ENCODE assay signal across 22 mouse cellular contexts in the genomic region with DNA sequence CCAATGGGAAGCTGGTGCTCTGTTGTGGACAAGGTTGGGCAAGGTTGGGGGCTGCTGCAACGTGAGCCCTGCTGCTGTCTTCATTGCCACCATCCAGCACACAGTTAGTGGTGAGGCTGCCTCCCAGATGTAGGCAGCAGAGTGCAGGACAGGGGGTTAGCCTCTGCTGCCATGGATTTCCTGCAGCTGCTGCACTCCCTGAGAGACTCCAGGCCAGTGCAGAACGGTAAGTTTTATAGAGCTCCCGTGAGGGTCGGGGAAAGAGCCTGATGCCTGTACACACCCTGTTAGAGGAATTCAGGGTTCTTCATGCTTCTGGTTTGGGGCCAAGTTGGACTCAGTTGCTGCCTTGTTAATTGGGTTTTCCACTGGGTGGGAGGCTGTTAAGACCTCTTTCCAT. TPM values are rescaled to one million over a fixed set of nuclear protein-coding genes. Genes with fewer than 3 reads are reported as not detected.
DNase-seq lines count a peak whose midpoint lies in the region; ATAC-seq lines count a peak whose summit lies in the region.
"Had no signal": no experiment of that assay in that cellular context is flagged by ENCODE, and none has a peak within 500 bp of the region (broad histone marks: within the 10 kb centered on the region; RNA-seq: fewer than 3 reads in every experiment).

No protein-coding gene starts in this region.

- H3K27me3 ChIP-seq in embryonic facial prominence, embryonic 13.5 days, result peaks cover 2% of the 10 kb centered on the region; the same call in 1 of the 2 replicates
- no peaks in the 10 kb centered on the region for H3K27me3 ChIP-seq in embryonic facial prominence, embryonic 10.5 days (replicated peaks; ENCODE audit: low read depth, poor library complexity, severe bottlenecking)
- H3K27me3 ChIP-seq in kidney, embryonic 16.5 days (ENCODE audit: insufficient read depth, low read length), result no peaks in the 10 kb centered on the region
- no peaks in the 10 kb centered on the region for H3K27me3 ChIP-seq in limb, embryonic 13.5 days
- H3K27me3 ChIP-seq in hindbrain, embryonic 12.5 days, result no peaks in the 10 kb centered on the region
- no peaks in the 10 kb centered on the region for H3K27me3 ChIP-seq in forebrain, embryonic 13.5 days
- H3K27me3 ChIP-seq: forebrain, embryonic 12.5 days; heart, embryonic 15.5 days had no signal

- 0 out of 2 replicates have a peak overlapping the region, but pooled peaks have one; percentile 7 for H3K27ac ChIP-seq in embryonic facial prominence, embryonic 13.5 days
- H3K27ac ChIP-seq in embryonic facial prominence, embryonic 10.5 days (replicated peaks), result no peak overlapping the region
- no peak overlapping the region for H3K27ac ChIP-seq in kidney, embryonic 16.5 days (ENCODE audit: low read length)
- H3K27ac ChIP-seq in limb, embryonic 13.5 days, result no peak overlapping the region; the same call in 1 of the 2 replicates
- no peak overlapping the region for H3K27ac ChIP-seq in hindbrain, embryonic 12.5 days
- no peak overlapping the region for H3K27ac ChIP-seq in forebrain, embryonic 13.5 days
- H3K27ac ChIP-seq: forebrain, embryonic 12.5 days; heart, adult 2 months; heart, embryonic 15.5 days had no signal

- no peak overlapping the region for H3K4me2 ChIP-seq in embryonic facial prominence, embryonic 13.5 days
- no peak overlapping the region for H3K4me2 ChIP-seq in kidney, embryonic 16.5 days (replicated peaks; ENCODE audit: low read depth, low read length)
- no peak overlapping the region for H3K4me2 ChIP-seq in limb, embryonic 13.5 days (replicated peaks)
- H3K4me2 ChIP-seq in hindbrain, embryonic 12.5 days (replicated peaks), result no peak overlapping the region
- no peak overlapping the region for H3K4me2 ChIP-seq in forebrain, embryonic 13.5 days
- H3K4me2 ChIP-seq: forebrain, embryonic 12.5 days; heart, embryonic 11.5 days; heart, embryonic 15.5 days had no signal

- ATAC-seq in embryonic facial prominence, embryonic 13.5 days (ENCODE audit: insufficient number of reproducible peaks, insufficient read depth, low FRiP score, low TSS enrichment, low read depth), result no peak
- ATAC-seq in kidney, embryonic 16.5 days (ENCODE audit: low FRiP score, low TSS enrichment), result 0 out of 2 replicates have a peak, but pooled peaks have one; percentile 12
- ATAC-seq in limb, embryonic 13.5 days (ENCODE audit: low FRiP score, low read depth), result peak; percentile 64
- no peak for ATAC-seq in hindbrain, embryonic 12.5 days (ENCODE audit: low FRiP score)
- no peak for ATAC-seq in forebrain, embryonic 13.5 days
- ATAC-seq: CD4-positive, CD25-positive, alpha-beta regulatory T cell, adult 4 months; forebrain, postnatal 0 days; hindbrain, embryonic 16.5 days had no signal

- no peaks in the 10 kb centered on the region for H3K9me3 ChIP-seq in embryonic facial prominence, embryonic 13.5 days
- H3K9me3 ChIP-seq in embryonic facial prominence, embryonic 10.5 days, result no peaks in the 10 kb centered on the region
- H3K9me3 ChIP-seq in kidney, embryonic 16.5 days (ENCODE audit: low read length), result no peaks in the 10 kb centered on the region
- no peaks in the 10 kb centered on the region for H3K9me3 ChIP-seq in limb, embryonic 13.5 days
- H3K9me3 ChIP-seq in hindbrain, embryonic 12.5 days (replicated peaks), result no peaks in the 10 kb centered on the region
- no peaks in the 10 kb centered on the region for H3K9me3 ChIP-seq in forebrain, embryonic 13.5 days (replicated peaks)
- H3K9me3 ChIP-seq: forebrain, embryonic 12.5 days; heart, embryonic 15.5 days had no signal

- no peak overlapping the region for H3K9ac ChIP-seq in embryonic facial prominence, embryonic 13.5 days
- no peak overlapping the region for H3K9ac ChIP-seq in kidney, embryonic 16.5 days (replicated peaks; ENCODE audit: low read length)
- H3K9ac ChIP-seq in limb, embryonic 13.5 days, result no peak overlapping the region
- no peak overlapping the region for H3K9ac ChIP-seq in hindbrain, embryonic 12.5 days
- H3K9ac ChIP-seq in forebrain, embryonic 13.5 days, result no peak overlapping the region
- H3K9ac ChIP-seq: forebrain, embryonic 12.5 days; forebrain, postnatal 0 days; heart, embryonic 15.5 days had no signal

- WGBS in embryonic facial prominence, embryonic 13.5 days, result 49% methylated on average over 4 of the region's 4 CpGs
- 66% methylated on average over 4 of the region's 4 CpGs for WGBS in embryonic facial prominence, embryonic 10.5 days
- WGBS in kidney, embryonic 16.5 days, result 34% methylated on average over 4 of the region's 4 CpGs
- WGBS in limb, embryonic 13.5 days, result 14% methylated on average over 4 of the region's 4 CpGs
- WGBS in hindbrain, embryonic 12.5 days, result 68% methylated on average over 4 of the region's 4 CpGs
- WGBS in forebrain, embryonic 13.5 days, result 73% methylated on average over 4 of the region's 4 CpGs

- H3K4me3 ChIP-seq in embryonic facial prominence, embryonic 13.5 days, result no peak overlapping the region
- H3K4me3 ChIP-seq in embryonic facial prominence, embryonic 10.5 days, result no peak overlapping the region
- H3K4me3 ChIP-seq in kidney, embryonic 16.5 days (ENCODE audit: low read length), result no peak overlapping the region
- no peak overlapping the region for H3K4me3 ChIP-seq in limb, embryonic 13.5 days
- H3K4me3 ChIP-seq in hindbrain, embryonic 12.5 days, result no peak overlapping the region
- no peak overlapping the region for H3K4me3 ChIP-seq in forebrain, embryonic 13.5 days
- H3K4me3 ChIP-seq: forebrain, embryonic 12.5 days; heart, adult 2 months; heart, embryonic 15.5 days had no signal

- no peak for DNase-seq in embryonic facial prominence, embryonic 10.5 days (ENCODE audit: low spot score)
- DNase-seq in kidney, postnatal 14 days, result no peak
- DNase-seq: adrenal gland, adult 8-10 months; adrenal gland, postnatal 36 days; B cell, adult 2 months; cerebellum, adult 2 months; cerebellum, postnatal 10 days; forebrain, postnatal 0 days; gastrocnemius, postnatal 10 days; heart, adult 2 months; heart, postnatal 14 days had no signal

- H3K4me1 ChIP-seq in embryonic facial prominence, embryonic 13.5 days, result peaks cover 16% of the 10 kb centered on the region
- H3K4me1 ChIP-seq in embryonic facial prominence, embryonic 10.5 days, result peaks cover under 1% of the 10 kb centered on the region; the same call in 1 of the 2 replicates
- peaks cover 4% of the 10 kb centered on the region for H3K4me1 ChIP-seq in kidney, embryonic 16.5 days (ENCODE audit: insufficient read depth, low read length)
- peaks cover 22% of the 10 kb centered on the region for H3K4me1 ChIP-seq in limb, embryonic 13.5 days
- H3K4me1 ChIP-seq in hindbrain, embryonic 12.5 days, result no peaks in the 10 kb centered on the region
- no peaks in the 10 kb centered on the region for H3K4me1 ChIP-seq in forebrain, embryonic 13.5 days
- H3K4me1 ChIP-seq: forebrain, embryonic 12.5 days had no signal

- no peaks in the 10 kb centered on the region for H3K36me3 ChIP-seq in embryonic facial prominence, embryonic 13.5 days
- no peaks in the 10 kb centered on the region for H3K36me3 ChIP-seq in embryonic facial prominence, embryonic 10.5 days (replicated peaks)
- no peaks in the 10 kb centered on the region for H3K36me3 ChIP-seq in kidney, embryonic 16.5 days (ENCODE audit: insufficient read depth, low read length)
- H3K36me3 ChIP-seq in limb, embryonic 13.5 days, result no peaks in the 10 kb centered on the region
- H3K36me3 ChIP-seq in hindbrain, embryonic 12.5 days, result no peaks in the 10 kb centered on the region
- H3K36me3 ChIP-seq in forebrain, embryonic 13.5 days (ENCODE audit: poor library complexity, severe bottlenecking), result no peaks in the 10 kb centered on the region
- H3K36me3 ChIP-seq: forebrain, embryonic 12.5 days; G1E; heart, embryonic 15.5 days had no signal

RNA-seq across cellular contexts. Expression of a gene that starts 11.9 kb away (rescaled TPM):
- 9.3 and 11.9 TPM in 2 replicates for polyA plus RNA-seq in embryonic facial prominence, embryonic 13.5 days (2015; fragmentation: Nextera tagmentation; extraction: Ambion mirVana)
- polyA plus RNA-seq in embryonic facial prominence, embryonic 10.5 days (2016; fragmentation: Nextera tagmentation; extraction: Ambion mirVana), result 3.5 and 4.0 TPM in 2 replicates
- polyA plus RNA-seq in kidney, embryonic 16.5 days (2015; fragmentation: Nextera tagmentation; extraction: Ambion mirVana), result 11.2 and 12.3 TPM in 2 replicates
- 9.8 and 11.7 TPM in 2 replicates for polyA plus RNA-seq in limb, embryonic 13.5 days (2015; fragmentation: Nextera tagmentation; extraction: Ambion mirVana)
- 3.8 and 4.1 TPM in 2 replicates for polyA plus RNA-seq in hindbrain, embryonic 12.5 days (2016; fragmentation: Nextera tagmentation; extraction: Ambion mirVana)
- 18.3 and 21.4 TPM in 2 replicates for polyA plus RNA-seq in forebrain, embryonic 13.5 days (2015; fragmentation: Nextera tagmentation; extraction: Ambion mirVana)
- polyA plus RNA-seq: G1E had no signal

Comparison
In these comparisons a context has a peak if more than half of its experiments do, and no peak if none do; other contexts are left out.
1. ATAC-seq: peak in kidney, embryonic 16.5 days (single experiment) and limb, embryonic 13.5 days (single experiment); none in embryonic facial prominence, embryonic 13.5 days (single experiment), hindbrain, embryonic 12.5 days (single experiment) and forebrain, embryonic 13.5 days (single experiment).